In the genomic region with DNA sequence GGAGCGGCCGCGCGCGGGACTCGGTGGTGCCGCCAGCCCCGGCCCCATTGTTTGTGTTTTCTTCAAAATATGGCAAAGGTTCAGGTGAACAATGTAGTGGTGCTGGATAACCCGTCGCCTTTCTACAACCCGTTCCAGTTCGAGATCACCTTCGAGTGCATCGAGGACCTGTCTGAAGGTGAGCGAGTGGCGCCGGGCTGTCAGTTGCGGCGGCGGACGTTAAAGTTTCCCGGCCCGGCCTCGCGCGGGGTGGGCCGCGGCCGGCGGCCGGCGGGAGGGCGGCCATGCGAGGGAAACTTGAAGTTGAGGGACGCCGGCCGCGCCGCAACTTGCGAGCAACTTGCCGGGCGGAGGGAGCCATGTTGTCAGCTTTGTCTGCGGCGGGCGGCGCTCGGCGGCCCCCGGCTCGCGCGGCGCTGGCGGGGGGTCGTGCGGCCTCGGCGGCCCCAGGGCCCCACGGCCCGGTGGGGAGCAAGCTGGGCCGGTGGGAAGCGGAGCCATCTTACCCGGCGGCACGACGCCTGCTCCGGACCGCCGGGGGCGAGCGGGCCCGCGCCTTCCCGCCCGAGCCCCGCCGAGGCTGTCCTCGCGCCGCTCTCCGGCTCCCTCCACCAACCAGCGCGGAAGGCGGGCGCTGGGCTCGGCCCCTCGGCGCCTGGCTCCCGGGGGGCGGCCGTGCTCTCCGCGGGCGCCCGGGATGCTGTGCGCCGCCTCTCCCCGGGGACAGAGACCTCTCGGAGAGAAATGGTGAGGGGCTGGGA, we compare ENCODE assay signal across 8 mouse cellular contexts. TPM values are rescaled to one million over a fixed set of nuclear protein-coding genes. Genes with fewer than 3 reads are reported as not detected.
DNase-seq lines count a peak whose midpoint lies in the region; ATAC-seq lines count a peak whose summit lies in the region.

No protein-coding gene starts in this region.

- H3K27ac ChIP-seq in hindbrain, embryonic 13.5 days = peak overlapping the region; percentile 96
- H3K27ac ChIP-seq in macrophage = peak overlapping the region; percentile 59

- H3K79me2 ChIP-seq in macrophage (ENCODE audit: inconsistent target) = peaks cover 45% of the 10 kb centered on the region

- peak; percentile 61 for DNase-seq in adrenal gland, postnatal 25 days
- DNase-seq in frontal cortex, postnatal 10 days (ENCODE audit: low spot score in 2 of 2) = peak; percentile 18 to 52
- peak; percentile 41 for DNase-seq in layer of hippocampus, postnatal 36 days
- DNase-seq in retina, postnatal 7 days (ENCODE audit: low read depth, low spot score) = peak; percentile 28
- DNase-seq in urinary bladder, postnatal 14 days (ENCODE audit: low spot score) = peak; percentile 16

- WGBS in hindbrain, embryonic 13.5 days = under 1% methylated on average over 97 of the region's 99 CpGs
- WGBS in macrophage (ENCODE audit: missing documents) = under 1% methylated on average over 81 of the region's 99 CpGs

- H3K4me2 ChIP-seq in hindbrain, embryonic 13.5 days = peak overlapping the region; percentile 69

- peak overlapping the region; percentile 94 for H3K4me3 ChIP-seq in hindbrain, embryonic 13.5 days
- H3K4me3 ChIP-seq in macrophage (ENCODE audit: inconsistent target) = peak overlapping the region; percentile 68

- ATAC-seq in CD4-positive, CD25-positive, alpha-beta regulatory T cell, adult 4 months = peak; percentile 2
- peak; percentile 47 for ATAC-seq in hindbrain, embryonic 13.5 days (ENCODE audit: low FRiP score)

- peaks cover 38% of the 10 kb centered on the region for H3K4me1 ChIP-seq in hindbrain, embryonic 13.5 days (replicated peaks)

- H3K36me3 ChIP-seq in hindbrain, embryonic 13.5 days = no peaks in the 10 kb centered on the region
- H3K36me3 ChIP-seq in macrophage (ENCODE audit: inconsistent target) = no peaks in the 10 kb centered on the region

- H3K9ac ChIP-seq in hindbrain, embryonic 13.5 days = peak overlapping the region; percentile 93

- no peaks in the 10 kb centered on the region for H3K9me3 ChIP-seq in hindbrain, embryonic 13.5 days

- no peaks in the 10 kb centered on the region for H3K27me3 ChIP-seq in hindbrain, embryonic 13.5 days

RNA-seq across cellular contexts. Expression of a gene that starts 0.7 kb away (rescaled TPM):
- polyA plus RNA-seq in CD4-positive, CD25-positive, alpha-beta regulatory T cell, adult 4 months (2017; shearing (Covaris generic)) = 10 to 100 TPM in 1 of 2 experiments, 1 to 10 TPM in 1; 6.8 to 10.4 TPM
- 34.5 and 39.0 TPM in 2 replicates for total RNA-seq in adrenal gland, postnatal 25 days (2021)
- polyA plus RNA-seq in hindbrain, embryonic 13.5 days (2015; fragmentation: Nextera tagmentation; extraction: Ambion mirVana) = 92.5 and 95.1 TPM in 2 replicates
- total RNA-seq in layer of hippocampus, postnatal 36 days (2021) = 10 to 100 TPM; 22.9 to 30.4 TPM
- total RNA-seq in macrophage (2018; cell fraction: chromatin; rRNA removed) = 10 to 100 TPM in 12 of 26 experiments, 1 to 10 TPM in 14; 3.4 to 25.1 (median 9.5) TPM
- total RNA-seq in macrophage (2018; cell fraction: cytosol; rRNA removed) = 10 to 100 TPM in 16 of 26 experiments, 1 to 10 TPM in 10; 6.0 to 16.8 (median 10.9) TPM
- total RNA-seq in macrophage (2018; cell fraction: nucleus; rRNA removed) = 10 to 100 TPM in 13 of 26 experiments, 1 to 10 TPM in 13; 1.7 to 16.9 (median 9.6) TPM
- polyA plus RNA-seq in macrophage (2018) = 8.1 to 13.7 TPM (median 12.4 TPM) in 3 replicates

RNA-seq across cellular contexts. Expression of a gene that starts 32.9 kb away (rescaled TPM):
- polyA plus RNA-seq in CD4-positive, CD25-positive, alpha-beta regulatory T cell, adult 4 months (2017; shearing (Covaris generic)) = 1 to 10 TPM; 5.0 to 5.3 TPM
- 13.3 and 16.9 TPM in 2 replicates for total RNA-seq in adrenal gland, postnatal 25 days (2021)
- polyA plus RNA-seq in hindbrain, embryonic 13.5 days (2015; fragmentation: Nextera tagmentation; extraction: Ambion mirVana) = 7.3 and 7.6 TPM in 2 replicates
- 1 to 10 TPM; 4.7 to 6.2 TPM for total RNA-seq in layer of hippocampus, postnatal 36 days (2021)
- total RNA-seq in macrophage (2018; cell fraction: chromatin; rRNA removed) = 100 to 1,000 TPM in 5 of 26 experiments, 10 to 100 TPM in 21; 28.6 to 110 (median 85.5) TPM
- total RNA-seq in macrophage (2018; cell fraction: cytosol; rRNA removed) = 10 to 100 TPM in 9 of 26 experiments, 1 to 10 TPM in 17; 5.8 to 15.3 (median 9.2) TPM
- 10 to 100 TPM; 26.6 to 83.5 (median 51.8) TPM for total RNA-seq in macrophage (2018; cell fraction: nucleus; rRNA removed)
- polyA plus RNA-seq in macrophage (2018) = 7.0 to 11.3 TPM (median 10.7 TPM) in 3 replicates

Comparison
In these comparisons a context has a peak if more than half of its experiments do, and no peak if none do; other contexts are left out.
1. Peak in every context shown above with its lines: DNase-seq, ATAC-seq, H3K4me3 ChIP-seq and H3K27ac ChIP-seq.